In genomic region chr8:53869997-53870596, GRCm38 (mm10) we compare ENCODE assay signal across 9 mouse cellular contexts.
DNase-seq lines count a peak whose midpoint lies in the region; ATAC-seq and TF ChIP-seq lines count a peak whose summit lies in the region.
"Had no signal": no experiment of that assay in that cellular context is flagged by ENCODE, and none has a peak within 500 bp of the region (broad histone marks: within the 10 kb centered on the region; RNA-seq: fewer than 3 reads in every experiment).

No protein-coding gene starts in this region.

- no peak for TF ChIP-seq POLR2A in CH12.LX (IDR thresholded peaks at IDR 0.05; ENCODE audit: low read depth, low read length)

- no peak for TF ChIP-seq EP300 in CH12.LX (IDR thresholded peaks at IDR 0.05; ENCODE audit: low read length)
- TF ChIP-seq EP300 in stomach, postnatal 0 days (optimal IDR thresholded peaks at IDR 0.05), result no peak

- H3K27ac ChIP-seq in kidney, embryonic 14.5 days (ENCODE audit: low read depth, low read length), result no peak overlapping the region
- H3K27ac ChIP-seq in CH12.LX (ENCODE audit: insufficient read depth, low read depth), result no peak overlapping the region
- H3K27ac ChIP-seq in stomach, postnatal 0 days (replicated peaks), result no peak overlapping the region
- H3K27ac ChIP-seq: lung, embryonic 15.5 days had no signal

- TF ChIP-seq RAD21 in CH12.LX (IDR thresholded peaks at IDR 0.05; ENCODE audit: low read depth, low read length), result peak; percentile 50

- no peak for DNase-seq in kidney, adult 11 months
- peak; percentile 28 for DNase-seq in CH12.LX (ENCODE audit: extremely low read depth)
- peak; percentile 26 for DNase-seq in induced T-regulatory cell, adult 2 months (ENCODE audit: low read depth)
- DNase-seq in stomach, postnatal 0 days (ENCODE audit: low spot score), result no peak
- no peak for DNase-seq in urinary bladder, postnatal 10 days (ENCODE audit: low spot score)
- no peak for DNase-seq in cerebellum, adult 9-11 months

- H3K9me3 ChIP-seq in kidney, embryonic 14.5 days (ENCODE audit: control insufficient read depth, low read length), result no peaks in the 10 kb centered on the region
- no peaks in the 10 kb centered on the region for H3K9me3 ChIP-seq in CH12.LX (replicated peaks; ENCODE audit: low read length)
- H3K9me3 ChIP-seq in stomach, postnatal 0 days (ENCODE audit: control insufficient read depth, low read length), result no peaks in the 10 kb centered on the region
- H3K9me3 ChIP-seq: lung, embryonic 15.5 days had no signal

- no peaks in the 10 kb centered on the region for H3K36me3 ChIP-seq in kidney, embryonic 14.5 days (ENCODE audit: control insufficient read depth, insufficient read depth, low read length)
- H3K36me3 ChIP-seq in CH12.LX (replicated peaks in 1 of 2; ENCODE audit: control insufficient read depth in 1 of 2, insufficient read depth in 1 of 2, low read length in 1 of 2), result no peaks in the 10 kb centered on the region
- no peaks in the 10 kb centered on the region for H3K36me3 ChIP-seq in stomach, postnatal 0 days (ENCODE audit: control insufficient read depth, insufficient read depth, low read length)
- H3K36me3 ChIP-seq: lung, embryonic 15.5 days had no signal

- H3K4me2 ChIP-seq in kidney, embryonic 14.5 days (replicated peaks; ENCODE audit: low read depth, low read length), result no peak overlapping the region
- no peak overlapping the region for H3K4me2 ChIP-seq in CH12.LX (ENCODE audit: insufficient read depth, low read depth, poor library complexity, severe bottlenecking)
- no peak overlapping the region for H3K4me2 ChIP-seq in stomach, postnatal 0 days (replicated peaks; ENCODE audit: low read depth)
- H3K4me2 ChIP-seq: lung, embryonic 15.5 days had no signal

- H3K4me1 ChIP-seq in kidney, embryonic 14.5 days (ENCODE audit: control insufficient read depth, insufficient read depth, low read length), result no peaks in the 10 kb centered on the region
- H3K4me1 ChIP-seq in CH12.LX (ENCODE audit: control insufficient read depth in 1 of 2, insufficient read depth in 2 of 2), result peaks cover 0 to 10% of the 10 kb centered on the region in 2 experiments; a peak in 2 of 4 replicates
- H3K4me1 ChIP-seq in stomach, postnatal 0 days (replicated peaks; ENCODE audit: control insufficient read depth, insufficient read depth), result no peaks in the 10 kb centered on the region
- H3K4me1 ChIP-seq: lung, embryonic 15.5 days had no signal

- H3K27me3 ChIP-seq in kidney, embryonic 14.5 days (ENCODE audit: control insufficient read depth, insufficient read depth, low read length), result no peaks in the 10 kb centered on the region
- no peaks in the 10 kb centered on the region for H3K27me3 ChIP-seq in CH12.LX (replicated peaks)
- H3K27me3 ChIP-seq in stomach, postnatal 0 days (ENCODE audit: control insufficient read depth, insufficient read depth, low read length), result no peaks in the 10 kb centered on the region
- H3K27me3 ChIP-seq: lung, embryonic 15.5 days had no signal

- dilution Hi-C loops in CH12.LX (cut with MboI; ENCODE audit: extremely low pct_ligation_motif_present, extremely low pct_unique_long_range_greater_than_20kb, low sequenced_read_pairs), result no loop called here

- in situ Hi-C loops in CH12.LX (cut with MboI; ENCODE audit: low pct_ligation_motif_present, low pct_unique_long_range_greater_than_20kb, low sequenced_read_pairs), result loop anchor here (25.0 kb wide), 1 partner anchor 617 kb away; no protein-coding TSS in a partner anchor

- no peak overlapping the region for H3K4me3 ChIP-seq in kidney, embryonic 14.5 days (ENCODE audit: low read length)
- no peak overlapping the region for H3K4me3 ChIP-seq in CH12.LX (replicated peaks in 1 of 3; ENCODE audit: low read depth in 2 of 3, low read length in 2 of 3, poor library complexity in 1 of 3)
- no peak overlapping the region for H3K4me3 ChIP-seq in stomach, postnatal 0 days (ENCODE audit: low read depth, low read length)
- H3K4me3 ChIP-seq: lung, embryonic 15.5 days had no signal

- H3K79me2 ChIP-seq in CH12.LX (replicated peaks; ENCODE audit: control insufficient read depth, extremely low read depth, insufficient read depth, poor library complexity, severe bottlenecking), result no peaks in the 10 kb centered on the region

- no peak overlapping the region for H3K9ac ChIP-seq in kidney, embryonic 14.5 days (ENCODE audit: low read depth, low read length)
- H3K9ac ChIP-seq in CH12.LX (ENCODE audit: insufficient read depth, low read depth), result no peak overlapping the region
- H3K9ac ChIP-seq in stomach, postnatal 0 days (ENCODE audit: low read length), result no peak overlapping the region
- H3K9ac ChIP-seq: lung, embryonic 15.5 days had no signal

- peak; percentile 43; the same call in 1 of the 2 replicates for ATAC-seq in kidney, embryonic 14.5 days (ENCODE audit: low FRiP score, low TSS enrichment)
- peak; percentile 36 for ATAC-seq in activated CD4-positive, CD25-positive, alpha-beta regulatory T cell, adult 4 months
- no peak for ATAC-seq in stomach, postnatal 0 days (ENCODE audit: low FRiP score, low TSS enrichment)

- WGBS in kidney, embryonic 14.5 days, result 63% methylated on average over 8 of the region's 8 CpGs
- 64% methylated on average over 8 of the region's 8 CpGs for WGBS in stomach, postnatal 0 days

- TF ChIP-seq CTCF in CH12.LX (conservative IDR thresholded peaks at IDR 0.05 in 1 of 2, IDR thresholded peaks at IDR 0.05 in 1 of 2; ENCODE audit: low read depth in 2 of 2, low read length in 2 of 2), result peak; percentile 56 to 59; a peak in 3 of 4 replicates
- TF ChIP-seq CTCF in stomach, postnatal 0 days (IDR thresholded peaks at IDR 0.05; ENCODE audit: low read depth), result peak; percentile 79

TF ChIP-seq in CH12.LX, 34 proteins besides CTCF, POLR2A, EP300 and RAD21:
- TF ChIP-seq TBP (conservative IDR thresholded peaks at IDR 0.05; ENCODE audit: low read depth, low read length) (no peak), SMC3 (IDR thresholded peaks at IDR 0.05; ENCODE audit: low read depth, low read length) (peak; percentile 64)

Comparison
In these comparisons a context has a peak if more than half of its experiments do, and no peak if none do; other contexts are left out.
1. DNase-seq: peak in CH12.LX (single experiment) and induced T-regulatory cell, adult 2 months (single experiment); none in kidney, adult 11 months (single experiment), stomach, postnatal 0 days (single experiment), urinary bladder, postnatal 10 days (single experiment) and cerebellum, adult 9-11 months (single experiment).